11 mouse cellular contexts compared by ENCODE assay signal in the genomic region with DNA sequence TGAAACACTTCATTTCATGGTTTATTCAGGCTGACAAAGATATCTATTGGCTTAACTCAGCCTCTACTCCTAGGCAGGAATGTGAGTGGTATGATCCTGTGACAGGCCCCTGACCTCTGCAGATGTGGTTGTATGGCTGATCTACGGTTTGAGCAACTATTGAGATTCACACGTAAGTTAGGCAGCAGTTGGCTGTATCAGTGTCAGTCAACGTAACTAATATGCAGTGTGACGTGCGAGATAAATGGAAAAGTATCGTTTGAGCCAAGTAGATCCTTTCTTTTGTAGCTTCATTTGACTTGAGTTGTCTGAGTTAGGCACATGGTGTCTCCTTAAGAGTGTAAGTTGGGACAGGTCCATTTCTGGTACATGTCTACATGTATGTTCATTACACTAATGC. TPM values are rescaled to one million over a fixed set of nuclear protein-coding genes. Genes with fewer than 3 reads are reported as not detected.
A peak's percentile ranks its signal among the peaks of the same experiment; 100 is the strongest.
DNase-seq lines count a peak whose midpoint lies in the region; ATAC-seq lines count a peak whose summit lies in the region.
"Had no signal": no experiment of that assay in that cellular context is flagged by ENCODE, and none has a peak within 500 bp of the region (broad histone marks: within the 10 kb centered on the region; RNA-seq: fewer than 3 reads in every experiment).

No protein-coding gene starts in this region.

- H3K9me3 ChIP-seq in kidney, embryonic 16.5 days (ENCODE audit: low read length) = no peaks in the 10 kb centered on the region
- H3K9me3 ChIP-seq in embryonic facial prominence, embryonic 10.5 days = no peaks in the 10 kb centered on the region
- H3K9me3 ChIP-seq in liver, embryonic 13.5 days (replicated peaks) = no peaks in the 10 kb centered on the region

- no peaks in the 10 kb centered on the region for H3K27me3 ChIP-seq in kidney, embryonic 16.5 days (ENCODE audit: insufficient read depth, low read length)
- H3K27me3 ChIP-seq in embryonic facial prominence, embryonic 10.5 days (replicated peaks; ENCODE audit: low read depth, poor library complexity, severe bottlenecking) = peaks cover 43% of the 10 kb centered on the region
- peaks cover 48% of the 10 kb centered on the region for H3K27me3 ChIP-seq in liver, embryonic 13.5 days

- no peak overlapping the region; the same call in 1 of the 2 replicates for H3K9ac ChIP-seq in kidney, embryonic 16.5 days (replicated peaks; ENCODE audit: low read length)
- no peak overlapping the region for H3K9ac ChIP-seq in liver, embryonic 13.5 days

- no peak for ATAC-seq in CD4-positive, CD25-positive, alpha-beta regulatory T cell, adult 4 months
- ATAC-seq in kidney, embryonic 16.5 days (ENCODE audit: low FRiP score, low TSS enrichment) = no peak
- ATAC-seq in liver, embryonic 13.5 days (ENCODE audit: low read depth) = no peak

- H3K4me1 ChIP-seq in kidney, embryonic 16.5 days (ENCODE audit: insufficient read depth, low read length) = peaks cover 59% of the 10 kb centered on the region
- peaks cover 63% of the 10 kb centered on the region for H3K4me1 ChIP-seq in embryonic facial prominence, embryonic 10.5 days
- peaks cover 69% of the 10 kb centered on the region for H3K4me1 ChIP-seq in liver, embryonic 13.5 days (replicated peaks)

- H3K27ac ChIP-seq in kidney, embryonic 16.5 days (ENCODE audit: low read length) = no peak overlapping the region
- H3K27ac ChIP-seq in embryonic facial prominence, embryonic 10.5 days (replicated peaks) = no peak overlapping the region
- H3K27ac ChIP-seq in liver, embryonic 13.5 days = no peak overlapping the region
- H3K27ac ChIP-seq: left cerebral cortex, adult 2 months had no signal

- H3K36me3 ChIP-seq in kidney, embryonic 16.5 days (ENCODE audit: insufficient read depth, low read length) = peaks cover 8% of the 10 kb centered on the region
- H3K36me3 ChIP-seq in embryonic facial prominence, embryonic 10.5 days (replicated peaks) = peaks cover 24% of the 10 kb centered on the region
- peaks cover 3% of the 10 kb centered on the region; the same call in 1 of the 2 replicates for H3K36me3 ChIP-seq in liver, embryonic 13.5 days

- peak overlapping the region; percentile 79 for H3K4me3 ChIP-seq in kidney, embryonic 16.5 days (ENCODE audit: low read length)
- peak overlapping the region; percentile 85; the same call in 1 of the 2 replicates for H3K4me3 ChIP-seq in embryonic facial prominence, embryonic 10.5 days
- 0 out of 2 replicates have a peak overlapping the region, but pooled peaks have one; percentile 8 for H3K4me3 ChIP-seq in liver, embryonic 13.5 days (replicated peaks)
- H3K4me3 ChIP-seq: left cerebral cortex, adult 2 months; myocyte had no signal

- H3K4me2 ChIP-seq in kidney, embryonic 16.5 days (replicated peaks; ENCODE audit: low read depth, low read length) = peak overlapping the region; percentile 91
- H3K4me2 ChIP-seq in liver, embryonic 13.5 days = peak overlapping the region; percentile 83

- WGBS in kidney, embryonic 16.5 days = 70% methylated on average over 6 of the region's 6 CpGs
- 86% methylated on average over 6 of the region's 6 CpGs for WGBS in embryonic facial prominence, embryonic 10.5 days
- WGBS in liver, embryonic 13.5 days (ENCODE audit: insufficient replicate concordance) = 23% methylated on average over 6 of the region's 6 CpGs

- DNase-seq in CD4-positive, CD25-positive, alpha-beta regulatory T cell, adult 2 months (ENCODE audit: low read depth, low spot score) = peak; percentile 75
- DNase-seq in kidney, adult 11 months = no peak
- DNase-seq in embryonic facial prominence, embryonic 10.5 days (ENCODE audit: low spot score) = no peak
- no peak for DNase-seq in liver, embryonic 13.5 days
- DNase-seq in left cerebral cortex, adult 18-20 months (ENCODE audit: low spot score in 2 of 2) = no peak
- DNase-seq in B cell, adult 2 months = no peak
- DNase-seq: cerebellum, adult 11-12 months had no signal

RNA-seq across cellular contexts. Expression of gene Itpkb, which starts 4.3 kb away (rescaled TPM):
- 10 to 100 TPM; 54.6 to 56.7 TPM for polyA plus RNA-seq in CD4-positive, CD25-positive, alpha-beta regulatory T cell, adult 4 months (2017; shearing (Covaris generic))
- polyA plus RNA-seq in kidney, embryonic 16.5 days (2015; fragmentation: Nextera tagmentation; extraction: Ambion mirVana) = 8.3 and 9.6 TPM in 2 replicates
- 4.9 and 6.2 TPM in 2 replicates for polyA plus RNA-seq in embryonic facial prominence, embryonic 10.5 days (2016; fragmentation: Nextera tagmentation; extraction: Ambion mirVana)
- 1.3 TPM in 2 replicates for polyA plus RNA-seq in liver, embryonic 13.5 days (2015; fragmentation: Nextera tagmentation; extraction: Ambion mirVana)
- 10 to 100 TPM; 18.3 to 20.2 TPM for total RNA-seq in left cerebral cortex, adult 18-20 months (2021)

Comparison
In these comparisons a context has a peak if more than half of its experiments do, and no peak if none do; other contexts are left out.
1. H3K4me3 ChIP-seq: peak in every context shown above with its lines; median percentile 85 in embryonic facial prominence, embryonic 10.5 days; 79 in kidney, embryonic 16.5 days; 8 in liver, embryonic 13.5 days.